In the genomic region with DNA sequence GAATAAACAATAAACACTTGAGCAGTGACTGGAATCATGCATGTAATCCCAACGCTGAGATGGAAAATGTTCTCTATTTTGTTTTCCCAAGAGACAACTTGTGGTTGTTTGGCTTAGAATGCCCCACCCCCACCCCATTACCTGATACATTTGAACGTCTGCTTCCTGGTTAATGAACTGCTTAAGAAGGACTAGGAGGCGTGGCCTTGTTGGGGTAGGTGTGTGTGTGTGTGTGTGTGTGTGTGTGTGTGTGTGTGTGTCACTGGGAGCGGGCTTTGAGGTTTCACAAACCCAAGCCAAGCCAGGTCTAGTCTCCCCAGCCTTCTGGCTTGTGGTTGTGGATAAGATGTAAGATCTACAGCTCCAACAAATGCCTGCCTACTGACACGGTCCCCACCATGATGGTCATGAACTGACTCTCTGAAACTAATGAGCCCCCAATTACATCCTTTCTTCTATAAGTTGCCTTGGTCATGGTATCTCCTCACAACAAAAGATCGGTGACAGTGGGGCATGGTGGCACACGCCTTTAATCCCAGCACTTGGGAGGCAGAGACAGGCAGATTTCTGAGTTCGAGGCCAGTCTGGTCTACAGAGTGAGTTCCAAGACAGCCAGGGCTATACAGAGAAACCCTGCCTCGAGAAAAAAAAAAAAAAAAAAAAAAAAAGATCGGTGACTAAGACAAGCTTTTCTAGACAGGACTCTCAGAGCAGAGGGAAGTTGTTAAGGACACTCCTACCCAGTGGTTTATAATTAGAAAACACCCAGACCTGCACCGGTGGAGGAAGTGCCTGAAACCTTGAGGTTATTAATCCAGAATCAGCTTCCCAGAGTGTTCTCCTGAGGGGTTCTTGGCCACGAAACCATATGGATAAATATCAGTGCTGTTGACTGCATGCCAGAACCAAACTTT, we compare ENCODE assay signal across 1 mouse cellular context.
TF ChIP-seq lines count a peak whose summit lies in the region.

No protein-coding gene starts in this region.

TF ChIP-seq in myocyte, 11 proteins besides CTCF, POLR2A, EP300 and RAD21:
- no peak for TF ChIP-seq REST (IDR thresholded peaks at IDR 0.05; ENCODE audit: insufficient read depth, insufficient read length)
- TF ChIP-seq MYOG (IDR thresholded peaks at IDR 0.05; ENCODE audit: control insufficient read depth in 1 of 3, insufficient read depth in 1 of 3, insufficient read length in 2 of 3, low read depth in 2 of 3), result no peak
- no peak for TF ChIP-seq CEBPB (IDR thresholded peaks at IDR 0.05; ENCODE audit: insufficient read depth, poor library complexity, severe bottlenecking)
- TF ChIP-seq MYOD1 (IDR thresholded peaks at IDR 0.05; ENCODE audit: control insufficient read depth in 1 of 3, insufficient read length in 2 of 3, low read depth in 2 of 3), result no peak
- TF ChIP-seq SRF (IDR thresholded peaks at IDR 0.05; ENCODE audit: control insufficient read depth, insufficient read length, low read depth), result no peak
- TF ChIP-seq E2F4 (IDR thresholded peaks at IDR 0.05; ENCODE audit: insufficient read depth), result no peak
- no peak for TF ChIP-seq MAX (IDR thresholded peaks at IDR 0.05; ENCODE audit: low read depth)
- no peak for TF ChIP-seq POLR2AphosphoS2 (IDR thresholded peaks at IDR 0.05; ENCODE audit: insufficient read length, low read depth)
- TF ChIP-seq TCF3 (IDR thresholded peaks at IDR 0.05; ENCODE audit: insufficient read length, low read depth), result no peak
- no peak for TF ChIP-seq TCF12 (IDR thresholded peaks at IDR 0.05; ENCODE audit: insufficient read depth, poor library complexity, severe bottlenecking)
- no peak for TF ChIP-seq USF1 (IDR thresholded peaks at IDR 0.05; ENCODE audit: low read depth)
